Mouse (Mus musculus) B cell, adult 2 months (primary cell): ENCODE data around the gene Vdac1.
"Not testable (repeated sequence)": the region's sequence is repeated elsewhere in the genome, so short reads cannot be mapped to it uniquely, and the experiment has no call there.

Experiments used
- DNase-seq, 2 experiments: peaks; one replicate each; pipeline ENCODE4 v3.0.0; 2022

The Vdac1 gene

GRCm38 (mm10) chr11:52344991-52345777 lies 15.5 kb upstream of the Vdac1 start:
- DNase-seq: no peak

- peak; percentile 89 to 92 for DNase-seq
Measured at GRCm38 (mm10) chr11:52345939-52346634, 14.6 kb upstream of the Vdac1 start.

GRCm38 (mm10) chr11:52346635-52347005 lies 14.0 kb upstream of the Vdac1 start:
- DNase-seq: no peak

GRCm38 (mm10) chr11:52348156-52348555 lies 12.5 kb upstream of the Vdac1 start:
- DNase-seq: no peak

GRCm38 (mm10) chr11:52348724-52349123 lies 11.9 kb upstream of the Vdac1 start:
- peak; percentile 35 to 42 for DNase-seq

GRCm38 (mm10) chr11:52350924-52351323 lies 9.7 kb upstream of the Vdac1 start:
- peak; percentile 48 to 54 for DNase-seq

GRCm38 (mm10) chr11:52352271-52352670 lies 8.4 kb upstream of the Vdac1 start:
- no peak for DNase-seq

GRCm38 (mm10) chr11:52354644-52355043 lies 6.0 kb upstream of the Vdac1 start:
- no peak for DNase-seq

- DNase-seq: no peak
Measured at GRCm38 (mm10) chr11:52355601-52356000, 5.1 kb upstream of the Vdac1 start.

GRCm38 (mm10) chr11:52357091-52357490 lies 3.6 kb upstream of the Vdac1 start:
- not testable (repeated sequence) for DNase-seq

GRCm38 (mm10) chr11:52358520-52358919 lies 2.1 kb upstream of the Vdac1 start:
- DNase-seq: no peak

- peak in 1 of 2 experiments; percentile 16 for DNase-seq
Measured at GRCm38 (mm10) chr11:52359686-52360470, 782 bp upstream of the Vdac1 start.

GRCm38 (mm10) chr11:52361287-52361921 lies 744 bp downstream of the Vdac1 start:
- no peak for DNase-seq

- DNase-seq: no peak
Measured at GRCm38 (mm10) chr11:52364376-52364775, 3.7 kb downstream of the Vdac1 start.

- DNase-seq: no peak
Measured at GRCm38 (mm10) chr11:52365143-52365542, 4.5 kb downstream of the Vdac1 start.

- no peak for DNase-seq
Measured at GRCm38 (mm10) chr11:52366358-52366757, 5.7 kb downstream of the Vdac1 start.

- peak in 1 of 2 experiments; percentile 11 for DNase-seq
Measured at GRCm38 (mm10) chr11:52368176-52368985, 7.7 kb downstream of the Vdac1 start.

GRCm38 (mm10) chr11:52369252-52370134 lies 8.8 kb downstream of the Vdac1 start:
- DNase-seq: no peak

GRCm38 (mm10) chr11:52370135-52370452 lies 9.4 kb downstream of the Vdac1 start:
- no peak for DNase-seq

GRCm38 (mm10) chr11:52370538-52370937 lies 9.9 kb downstream of the Vdac1 start:
- DNase-seq: no peak

GRCm38 (mm10) chr11:52373841-52374240 lies 13.2 kb downstream of the Vdac1 start:
- no peak for DNase-seq
